Mouse (Mus musculus) adrenal gland, postnatal 25 days (tissue): ENCODE data around the gene Cdkn2aipnl. TPM values are rescaled to one million over a fixed set of nuclear protein-coding genes. Genes with fewer than 3 reads are reported as not detected.
A peak's percentile ranks its signal among the peaks of the same experiment; 100 is the strongest.

Experiments used
- DNase-seq: peaks from one replicate; pipeline ENCODE4 v3.0.0; 2021; ENCODE audit warnings: mixed read lengths
- long read RNA-seq: library from polyadenylated mRNA; stranded (forward); transcript quantifications from one replicate; pipeline ENCODE4 v2.0.0, GENCODE M21; 2021
- total RNA-seq: library from RNA; stranded (reverse); gene quantifications from 2 replicates; pipeline ENCODE4 v1.2.3, GENCODE M21; 2021

Cdkn2aipnl gene
- 20.1 and 20.5 TPM in 2 replicates for total RNA-seq
- long read RNA-seq, transcript Cdkn2aipnl-201 (3 exons, 1,832 nt), result major isoform, 14 of 18 reads
- long read RNA-seq, partial matches to known transcripts, result 0 of 18 reads
- long read RNA-seq, other reads (novel, unspliced or antisense), result 4 of 18 reads

DNA sequence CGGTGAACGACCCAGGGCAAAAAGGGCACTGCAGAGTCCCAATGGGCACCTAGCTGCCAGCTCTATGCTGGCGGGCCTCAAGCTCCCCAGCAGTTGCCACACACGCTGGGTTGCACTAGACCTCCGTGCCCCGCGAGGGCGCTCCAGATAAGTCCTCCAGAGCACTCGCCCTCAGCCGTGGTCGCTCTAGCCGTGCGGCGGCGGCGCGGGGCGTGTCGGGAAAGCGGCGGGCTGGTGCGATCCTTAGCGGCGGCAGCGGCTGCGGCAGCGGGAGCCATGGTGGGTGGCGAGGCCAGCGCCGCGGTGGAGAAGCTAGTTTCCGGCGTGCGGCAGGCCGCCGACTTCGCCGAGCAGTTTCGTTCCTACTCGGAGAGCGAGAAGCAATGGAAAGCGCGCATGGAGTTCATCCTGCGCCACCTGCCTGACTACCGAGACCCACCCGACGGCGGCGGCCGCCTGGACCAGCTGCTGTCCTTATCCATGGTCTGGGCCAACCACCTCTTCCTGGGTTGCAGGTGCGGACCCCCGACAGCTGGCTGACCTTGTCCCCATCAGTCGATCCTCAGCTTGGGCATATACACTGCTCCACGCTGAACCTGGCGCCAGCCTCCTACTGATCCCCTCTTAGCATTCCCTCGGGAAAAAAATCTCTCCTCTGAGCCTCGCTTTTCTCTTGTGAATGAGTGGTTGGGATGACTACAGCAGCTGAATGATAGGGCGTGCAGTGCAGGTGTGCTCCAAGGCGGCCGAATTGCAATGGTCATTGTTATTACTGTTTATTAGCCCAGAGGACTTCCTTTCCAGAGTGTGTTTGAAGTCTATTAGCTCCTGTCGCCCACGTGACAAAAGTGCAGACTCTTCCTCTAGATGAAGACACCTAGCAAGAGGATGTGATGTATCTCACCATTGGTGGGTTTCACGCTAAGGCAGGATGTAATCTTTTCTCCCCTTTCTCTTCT, at the start of gene Cdkn2aipnl:
TSS of gene Cdkn2aipnl (plus strand) at position 219 of the 959 bp plus-strand sequence.
- DNase-seq, result peak; percentile 97

DNA sequence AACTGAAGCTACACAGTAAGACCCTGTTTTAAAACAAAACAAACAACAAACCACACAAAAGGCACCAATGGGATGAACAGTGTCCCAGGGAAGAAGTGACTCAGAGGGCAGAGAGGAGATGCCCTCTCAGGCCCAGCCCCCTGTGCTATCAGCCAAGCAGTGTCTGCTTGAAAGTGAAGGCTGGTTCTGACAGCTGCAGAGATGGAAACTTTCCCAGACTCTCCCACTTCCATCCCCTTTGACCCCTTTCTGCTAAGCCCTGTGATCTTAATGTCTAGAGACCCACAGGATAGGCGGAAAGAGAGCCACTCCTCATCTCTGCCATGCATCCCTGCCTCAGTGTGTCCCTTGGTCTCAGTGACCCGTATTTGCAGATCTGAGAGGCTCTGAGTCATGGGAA, 49.5 kb upstream of the Cdkn2aipnl start:
- DNase-seq, result no peak

DNA sequence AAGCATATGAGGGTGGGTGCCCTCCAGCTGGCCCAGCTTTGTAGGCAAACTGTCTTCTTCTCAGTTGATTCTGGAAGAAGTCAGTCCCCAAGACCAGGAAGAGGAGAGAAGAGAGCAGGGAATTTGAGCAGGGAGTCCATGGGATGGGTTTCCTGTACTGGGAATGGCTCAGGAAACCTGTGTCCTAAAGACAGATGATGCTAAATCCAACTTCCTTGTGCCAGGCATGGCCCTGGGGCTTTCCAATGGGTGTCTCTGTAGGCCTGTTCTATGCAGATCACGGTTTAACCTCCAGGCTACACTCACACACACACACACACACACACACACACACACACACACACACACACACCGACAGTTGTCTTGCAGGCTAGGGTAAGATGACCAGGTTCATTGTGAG, 48.9 kb upstream of the Cdkn2aipnl start:
- DNase-seq, result no peak

DNA sequence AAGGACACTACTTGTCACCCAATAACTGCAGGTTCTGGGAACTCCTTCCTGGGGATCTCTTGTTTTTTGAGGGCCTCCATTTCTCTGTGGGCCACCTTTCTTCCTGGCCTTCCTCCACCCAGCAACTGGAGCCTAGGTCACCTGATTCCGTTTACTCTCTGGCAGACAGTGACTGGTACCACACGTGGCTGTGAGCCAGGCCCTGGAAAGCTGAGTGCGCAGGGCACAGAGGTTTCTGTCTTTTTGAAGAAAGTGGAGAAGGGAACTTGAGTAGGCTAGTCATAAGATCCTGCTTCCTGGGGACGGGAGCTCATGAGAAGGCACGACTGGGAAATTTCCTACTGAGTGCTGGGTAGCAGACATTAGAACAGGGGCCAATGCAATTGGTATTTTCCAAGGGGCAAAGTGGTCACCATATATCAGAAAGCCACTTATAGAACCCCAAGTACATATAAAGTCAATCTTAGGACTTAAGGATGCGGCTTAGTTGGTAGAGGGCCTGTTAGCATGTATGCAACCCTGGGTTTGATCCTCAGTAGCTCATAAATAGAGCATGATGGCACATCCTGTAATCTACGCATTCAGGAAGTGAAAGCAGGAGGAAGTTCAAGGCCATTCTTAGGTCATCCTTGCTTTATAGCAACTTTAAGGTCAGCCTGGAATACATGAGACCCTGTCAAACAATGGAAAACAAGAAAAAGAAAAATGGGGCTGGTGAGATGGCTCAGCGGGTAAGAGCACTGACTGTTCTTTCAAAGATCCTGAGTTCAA, 45.9 kb upstream of the Cdkn2aipnl start:
- DNase-seq, result no peak

DNA sequence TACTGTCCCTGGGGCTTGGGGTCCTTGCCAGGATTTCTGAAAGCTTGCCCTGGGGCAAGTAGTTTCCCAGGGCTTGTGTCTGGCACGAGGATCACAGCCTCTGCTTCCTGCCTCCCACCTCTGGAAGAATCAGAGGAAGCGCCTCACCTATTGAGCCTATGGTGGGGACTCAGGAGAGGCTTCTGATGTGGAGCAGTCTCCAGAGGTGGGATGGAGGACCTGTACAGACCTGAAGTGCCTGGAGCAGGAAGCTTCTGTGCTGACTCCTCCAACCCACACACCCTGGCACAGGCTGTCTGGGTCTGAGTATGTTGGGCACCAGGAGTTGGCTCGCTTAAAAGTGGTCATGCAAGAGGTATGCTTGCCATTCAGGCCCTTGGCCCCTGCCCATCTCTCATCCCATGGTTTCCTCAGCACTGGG, 45.0 kb upstream of the Cdkn2aipnl start:
- DNase-seq, result no peak

DNA sequence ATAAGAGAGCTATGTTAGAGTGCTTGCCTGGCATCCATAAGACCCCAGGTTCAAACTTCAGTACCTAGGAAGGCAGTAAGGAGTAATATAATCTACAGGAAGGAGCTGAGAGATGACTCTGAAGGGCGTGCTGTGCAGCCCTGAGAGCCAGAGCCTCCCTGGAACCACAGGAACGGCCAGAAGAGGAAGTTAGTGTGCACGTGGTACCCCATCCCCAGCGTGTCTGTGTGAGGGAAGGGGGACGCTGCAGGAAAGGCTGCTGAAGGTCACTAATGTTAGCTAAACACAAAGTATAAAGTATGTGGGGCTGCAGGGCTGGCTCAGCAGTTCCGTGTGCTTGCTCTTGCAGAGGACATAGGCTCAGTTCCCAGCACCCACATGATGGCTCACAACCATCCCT, 41.9 kb upstream of the Cdkn2aipnl start:
- DNase-seq, result no peak

DNA sequence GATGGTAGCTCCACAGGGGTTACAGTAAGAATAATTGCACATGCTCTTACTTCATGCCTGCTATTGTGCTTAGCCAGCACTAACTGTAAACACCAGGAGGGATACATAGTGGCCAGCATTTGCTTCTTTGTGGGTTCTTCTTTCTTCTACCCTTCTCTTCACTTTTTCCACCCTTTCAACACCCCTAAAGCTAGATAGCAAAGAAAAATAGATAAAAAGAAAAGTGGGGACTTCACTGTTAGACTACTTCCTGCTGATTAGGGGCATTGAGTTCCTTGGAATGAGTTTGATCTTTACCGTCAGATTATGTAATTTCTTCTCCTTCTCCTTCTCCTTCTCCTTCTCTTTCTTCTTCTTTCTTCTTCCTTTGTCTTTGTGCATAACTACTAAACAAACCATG, 41.1 kb upstream of the Cdkn2aipnl start:
- DNase-seq, result no peak

DNA sequence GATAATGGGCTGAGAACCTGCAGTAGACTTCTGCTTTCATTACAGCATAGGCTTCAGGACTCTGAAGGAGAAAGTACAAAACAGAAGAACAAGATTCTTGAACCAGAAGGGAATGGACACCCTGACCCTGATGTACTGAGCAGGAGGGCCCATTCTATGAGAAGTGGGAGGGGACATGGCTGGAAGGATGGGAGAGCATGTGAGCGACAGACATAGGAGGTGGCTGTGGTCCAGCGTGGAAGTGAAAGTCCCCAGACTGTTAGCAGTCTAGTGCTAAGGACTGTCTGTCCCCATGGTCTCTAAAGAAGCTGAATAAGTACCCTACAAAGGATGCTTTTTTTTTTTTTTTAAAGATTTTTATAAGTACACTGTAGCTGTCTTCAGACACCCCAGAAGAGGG, 40.4 kb upstream of the Cdkn2aipnl start:
- no peak for DNase-seq

DNA sequence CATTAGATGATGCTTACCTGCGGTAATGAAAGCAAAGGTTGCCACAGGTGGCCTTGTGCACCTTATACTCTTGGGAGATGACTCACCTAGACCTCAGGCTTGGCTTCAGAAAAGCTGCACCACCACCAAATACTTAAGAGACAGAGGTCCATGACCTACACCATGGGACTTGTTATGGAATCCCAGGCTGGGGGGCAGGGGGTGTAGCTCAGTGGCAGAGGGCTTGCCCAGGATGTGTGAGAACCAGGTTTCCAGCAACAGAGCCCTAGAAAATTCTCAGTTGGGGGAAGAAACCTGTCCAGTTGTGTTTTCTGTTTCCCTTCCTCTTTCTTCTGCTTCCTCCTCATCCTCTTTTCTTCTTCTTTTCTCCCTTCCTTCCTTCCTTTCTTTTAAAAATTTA, 36.3 kb upstream of the Cdkn2aipnl start:
- no peak for DNase-seq

DNA sequence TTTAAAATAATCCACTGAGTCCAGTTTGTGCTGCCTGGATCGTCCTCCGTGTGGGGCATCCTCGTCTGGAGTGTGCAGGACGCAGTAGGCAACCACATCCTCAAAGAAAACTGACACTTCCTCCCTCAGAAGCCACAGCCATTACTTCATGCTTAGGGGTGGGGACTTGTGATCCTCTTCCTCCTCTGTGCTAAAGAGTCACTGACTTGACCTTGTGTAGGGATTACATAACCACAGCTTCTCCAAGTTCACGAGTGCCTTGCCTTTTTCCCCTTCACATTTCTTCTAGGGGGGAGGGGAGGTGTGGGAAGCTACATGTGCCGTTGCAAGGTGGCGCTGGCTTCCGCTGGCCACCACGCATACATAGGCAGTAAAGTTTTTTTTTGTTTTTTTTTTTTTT, 35.7 kb upstream of the Cdkn2aipnl start:
- no peak for DNase-seq

DNA sequence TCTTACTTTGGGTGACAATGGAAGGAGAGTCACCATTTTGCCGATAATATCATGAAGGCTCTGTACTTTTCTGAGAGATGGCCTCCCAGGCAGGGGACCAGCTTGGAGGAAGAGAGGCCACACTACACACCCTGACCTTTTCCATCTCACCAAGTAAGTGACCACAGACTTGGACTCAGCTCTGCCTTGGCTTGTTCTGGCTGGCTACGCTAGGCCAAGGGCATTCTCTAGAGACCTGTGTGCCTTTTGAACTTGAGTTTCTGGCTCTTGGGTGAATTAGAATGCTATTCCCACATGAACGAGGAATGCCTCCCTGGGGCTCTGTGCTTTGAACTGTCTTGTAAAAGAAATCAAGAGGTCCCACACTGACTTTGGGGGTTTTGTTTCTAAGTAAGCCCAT, 33.2 kb upstream of the Cdkn2aipnl start:
- DNase-seq, result no peak

DNA sequence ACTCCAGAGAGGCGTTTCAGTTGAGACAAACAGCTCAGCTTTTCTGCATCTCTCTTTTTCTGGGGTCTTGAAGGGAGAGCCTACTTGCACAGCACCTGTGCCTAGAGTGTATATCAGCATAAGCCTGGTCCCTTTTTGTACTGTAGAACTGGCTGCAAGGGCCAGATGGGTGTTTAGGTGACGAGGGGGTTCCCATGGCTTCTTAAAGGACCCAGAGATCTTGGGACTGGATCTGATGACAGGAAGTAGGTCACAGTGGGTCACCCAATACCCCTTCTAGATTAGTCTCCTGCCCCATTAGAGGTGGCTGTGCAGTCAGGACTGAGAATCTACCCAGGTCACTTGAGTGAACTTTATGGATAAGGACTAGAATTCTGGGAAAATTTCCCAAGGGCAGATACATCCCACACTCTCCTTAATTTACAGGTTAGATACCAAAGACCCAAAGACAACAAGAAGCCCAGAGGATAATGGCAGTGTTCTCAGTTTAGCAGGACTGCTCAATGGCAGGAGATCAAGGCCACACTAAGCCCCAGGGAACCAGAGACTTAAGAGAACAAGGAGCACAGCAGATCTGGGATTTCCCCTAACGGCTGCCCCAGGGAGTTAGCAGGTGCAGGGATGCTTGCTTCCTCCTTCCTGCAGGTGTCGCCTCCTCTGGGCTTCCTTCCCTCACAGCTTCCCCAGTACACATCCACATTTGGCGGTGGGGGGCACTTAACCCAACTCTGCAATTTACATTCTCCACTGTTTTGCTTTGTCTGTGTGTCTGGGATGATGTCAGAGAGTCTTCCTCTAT, 31.6 kb upstream of the Cdkn2aipnl start:
- no peak for DNase-seq

DNA sequence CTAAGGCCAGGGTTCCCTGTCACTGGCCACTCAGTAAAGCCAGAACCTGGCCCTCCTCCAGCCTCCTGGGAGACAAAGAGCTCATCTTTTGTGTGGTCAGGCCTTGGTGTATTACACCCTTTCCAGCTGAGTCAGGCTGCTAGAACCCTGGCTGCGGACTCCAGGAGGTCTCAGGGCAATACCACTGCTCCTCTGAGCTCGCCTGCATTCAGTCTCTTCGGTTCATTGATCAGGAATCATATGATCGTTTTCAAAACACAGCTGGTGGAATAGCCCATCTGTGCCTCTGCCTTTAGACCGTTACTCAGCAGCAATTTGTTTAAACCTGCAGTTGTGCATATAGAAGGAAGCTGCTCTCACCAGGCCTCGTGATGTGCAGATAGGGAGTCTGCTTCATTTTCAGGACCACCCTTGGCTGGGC, 30.1 kb upstream of the Cdkn2aipnl start:
- no peak for DNase-seq

DNA sequence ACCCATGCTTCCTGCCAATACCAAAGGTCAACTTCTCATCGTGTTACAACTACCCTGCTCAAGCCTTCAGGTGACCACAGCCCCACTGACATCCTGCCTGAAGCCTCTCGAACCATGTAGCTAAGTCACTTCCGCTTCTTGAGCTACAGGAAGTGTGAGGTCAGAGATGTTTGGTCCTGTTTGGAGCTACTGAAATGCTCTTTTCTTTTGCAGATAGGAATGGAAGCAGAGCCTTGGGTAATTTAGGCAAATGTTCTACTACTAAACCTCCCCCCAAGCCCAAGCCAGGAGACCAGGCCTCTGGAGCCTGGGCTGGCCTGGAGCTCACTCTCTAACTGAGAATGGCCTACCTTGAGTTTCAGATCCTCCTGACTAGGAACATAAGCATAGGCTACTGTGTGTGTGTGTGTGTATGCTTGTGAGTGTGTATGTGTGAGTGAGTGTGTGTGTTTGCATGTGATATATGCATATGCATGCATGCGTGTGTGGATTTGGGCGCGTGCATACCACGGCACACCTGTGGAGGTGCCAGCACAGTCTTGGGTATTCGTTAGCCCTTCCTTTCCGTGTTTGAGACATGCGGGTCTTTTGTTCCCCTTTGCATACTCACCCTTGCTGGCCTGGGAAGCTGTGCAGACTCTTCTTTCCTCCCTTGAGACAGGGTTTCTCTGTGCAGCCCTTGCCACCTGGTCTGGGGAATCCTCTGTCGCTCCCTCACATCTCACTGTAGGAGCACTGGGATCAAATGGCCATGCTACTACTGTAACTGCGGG, 28.5 kb upstream of the Cdkn2aipnl start:
- no peak for DNase-seq

DNA sequence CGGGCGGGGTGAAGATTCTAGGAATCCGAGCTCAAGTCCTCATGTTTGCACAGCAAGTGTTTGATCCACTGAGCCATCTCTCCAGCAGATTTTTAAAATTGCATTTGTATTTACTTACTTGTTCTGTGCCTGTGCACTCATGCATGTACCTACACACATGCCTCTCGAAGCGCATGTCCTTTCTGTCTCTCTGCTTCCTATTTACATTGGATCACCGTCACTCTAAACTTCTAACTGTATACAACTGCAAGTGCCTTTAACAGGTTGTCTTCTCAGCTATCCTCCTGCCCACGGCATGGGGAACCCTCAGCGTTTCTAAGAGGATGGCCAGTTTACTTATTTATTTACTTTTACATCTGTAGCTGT, 27.9 kb upstream of the Cdkn2aipnl start:
- DNase-seq, result no peak

DNA sequence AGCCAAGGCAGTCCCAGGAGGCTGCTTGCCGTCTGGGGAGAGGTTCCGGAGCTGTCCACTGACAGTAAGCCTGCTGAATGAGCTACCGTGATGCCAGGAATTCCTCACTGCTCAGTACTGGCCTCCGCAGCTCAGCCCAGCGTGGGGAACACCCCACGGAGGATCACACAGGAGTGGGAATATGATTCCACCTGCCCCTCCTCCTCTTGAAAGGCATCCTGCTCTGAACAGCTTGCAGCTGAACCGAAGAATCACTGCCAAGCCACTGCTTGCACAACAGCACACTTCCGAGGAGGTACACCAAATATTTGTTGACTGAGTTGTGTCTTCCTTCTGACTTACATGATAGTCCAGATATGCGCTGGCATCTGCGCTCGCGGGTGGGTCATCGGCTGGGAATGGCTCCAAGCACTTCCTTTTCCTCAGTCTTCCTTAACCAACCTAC, 26.9 kb upstream of the Cdkn2aipnl start:
- peak; percentile 14 for DNase-seq

DNA sequence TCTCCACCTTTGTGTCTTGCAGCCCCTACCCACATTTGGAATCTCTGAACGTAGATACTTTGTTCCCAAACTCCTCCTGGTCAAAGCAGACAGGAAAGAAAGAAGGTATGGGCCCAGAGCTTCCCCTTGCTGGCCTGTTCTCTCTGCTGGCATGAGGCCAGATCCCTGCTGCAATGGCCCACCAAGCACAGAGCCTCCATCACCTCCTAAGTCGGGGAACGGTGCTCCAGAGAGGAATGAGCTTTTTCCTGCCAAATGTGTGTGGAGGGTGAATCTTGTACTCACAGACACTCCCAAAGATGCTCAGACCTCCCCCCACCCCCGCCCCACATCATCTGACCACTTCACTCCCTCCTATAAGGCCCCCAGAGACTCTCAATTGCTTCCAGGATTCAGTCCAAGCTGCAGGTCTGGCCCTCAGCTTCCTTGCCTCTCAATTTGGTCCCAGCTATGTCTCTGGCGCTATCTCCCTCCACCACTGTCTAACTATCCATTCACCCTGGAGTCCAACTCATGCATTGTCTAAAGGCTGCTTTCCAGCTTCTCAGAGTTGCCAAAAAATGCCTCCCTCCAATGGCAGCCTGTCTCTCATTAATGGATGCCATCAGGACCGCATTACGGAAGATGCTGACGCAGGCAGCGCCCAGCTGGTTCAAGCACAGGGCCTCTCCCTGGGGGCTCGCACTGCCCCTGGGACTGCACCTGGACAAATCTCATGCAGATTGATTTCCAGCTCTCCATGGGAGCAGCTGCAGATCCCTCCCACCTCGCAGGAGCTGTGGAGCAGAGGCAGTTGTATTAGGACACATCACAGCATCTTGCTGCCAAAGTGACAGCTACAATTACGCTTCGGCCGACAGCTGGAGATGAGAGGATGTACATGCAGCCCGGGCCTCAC, 24.6 kb upstream of the Cdkn2aipnl start:
- no peak for DNase-seq

DNA sequence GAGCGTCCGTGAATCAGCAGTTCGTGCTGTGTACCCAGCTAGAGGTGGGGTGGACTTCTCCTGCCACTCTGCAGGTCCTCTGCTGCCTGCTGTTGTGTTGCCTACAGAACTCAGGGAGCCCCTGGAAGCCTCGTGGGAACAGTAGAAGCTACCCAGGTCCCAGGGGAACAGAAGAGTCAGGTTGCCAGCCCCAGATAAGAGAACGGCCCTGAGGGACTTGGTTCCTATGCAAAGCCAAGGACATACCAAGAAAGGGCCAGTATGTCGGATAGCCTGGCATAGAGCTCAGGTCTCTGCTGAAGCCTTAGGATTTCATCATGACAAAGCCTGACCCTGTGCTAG, 24.0 kb upstream of the Cdkn2aipnl start:
- no peak for DNase-seq

DNA sequence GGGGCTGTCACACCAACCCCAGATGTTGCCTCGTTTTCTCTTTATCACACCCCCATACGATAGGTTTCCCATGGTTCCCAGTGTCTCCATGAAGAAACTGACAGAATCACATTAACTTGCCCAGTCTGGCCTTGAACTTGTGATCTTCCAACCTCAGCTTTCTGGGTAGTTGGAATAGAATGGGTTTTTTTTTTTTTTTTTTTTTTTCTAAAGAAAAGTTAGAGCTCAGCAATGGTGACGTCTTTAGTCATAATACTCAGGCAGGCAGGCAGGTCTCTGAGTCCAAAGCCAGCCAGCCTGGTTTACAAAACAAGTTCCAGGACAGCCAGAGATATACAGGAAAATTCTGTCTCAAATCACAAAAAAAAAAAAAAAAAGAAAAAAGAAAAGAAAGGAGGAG, 23.2 kb upstream of the Cdkn2aipnl start:
- no peak for DNase-seq

DNA sequence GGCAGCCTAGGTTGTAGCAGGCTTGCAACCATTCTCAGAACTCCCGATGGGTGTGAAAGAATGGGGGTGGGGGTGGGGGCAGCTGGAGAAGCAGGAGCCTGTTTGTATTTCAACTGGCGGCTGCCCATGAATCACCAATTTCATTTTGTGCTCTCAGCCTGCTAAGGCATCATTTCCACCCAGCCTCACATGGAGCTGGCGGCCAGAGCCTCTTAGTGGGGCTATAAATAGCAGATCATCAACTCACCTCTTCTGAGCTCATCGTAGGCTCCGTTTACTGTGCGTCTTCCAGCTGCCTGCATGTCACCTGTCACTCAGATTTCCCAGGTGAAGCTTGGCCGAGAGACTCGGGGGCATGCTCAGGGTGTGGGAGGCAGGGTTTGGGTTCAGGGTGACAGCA, 21.9 kb upstream of the Cdkn2aipnl start:
- DNase-seq, result no peak
